Mouse (Mus musculus) gonadal fat pad, adult 2 months (tissue): ENCODE data around the gene Fam57a. TPM values are rescaled to one million over a fixed set of nuclear protein-coding genes. Genes with fewer than 3 reads are reported as not detected.

Source experiments
- DNase-seq: peaks from one replicate; pipeline ENCODE4 v3.0.0-alpha.2; 2012; ENCODE audit warnings: low read depth
- polyA plus RNA-seq: library from polyadenylated mRNA; depleted of rRNA; stranded (reverse); fragments of >200 nt; gene quantifications from 2 replicates; pipeline ENCODE4 v1.2.3, GENCODE M21; 2012; rRNA removed

Fam57a gene
- polyA plus RNA-seq, 1 experiment = 9.2 TPM

DNA sequence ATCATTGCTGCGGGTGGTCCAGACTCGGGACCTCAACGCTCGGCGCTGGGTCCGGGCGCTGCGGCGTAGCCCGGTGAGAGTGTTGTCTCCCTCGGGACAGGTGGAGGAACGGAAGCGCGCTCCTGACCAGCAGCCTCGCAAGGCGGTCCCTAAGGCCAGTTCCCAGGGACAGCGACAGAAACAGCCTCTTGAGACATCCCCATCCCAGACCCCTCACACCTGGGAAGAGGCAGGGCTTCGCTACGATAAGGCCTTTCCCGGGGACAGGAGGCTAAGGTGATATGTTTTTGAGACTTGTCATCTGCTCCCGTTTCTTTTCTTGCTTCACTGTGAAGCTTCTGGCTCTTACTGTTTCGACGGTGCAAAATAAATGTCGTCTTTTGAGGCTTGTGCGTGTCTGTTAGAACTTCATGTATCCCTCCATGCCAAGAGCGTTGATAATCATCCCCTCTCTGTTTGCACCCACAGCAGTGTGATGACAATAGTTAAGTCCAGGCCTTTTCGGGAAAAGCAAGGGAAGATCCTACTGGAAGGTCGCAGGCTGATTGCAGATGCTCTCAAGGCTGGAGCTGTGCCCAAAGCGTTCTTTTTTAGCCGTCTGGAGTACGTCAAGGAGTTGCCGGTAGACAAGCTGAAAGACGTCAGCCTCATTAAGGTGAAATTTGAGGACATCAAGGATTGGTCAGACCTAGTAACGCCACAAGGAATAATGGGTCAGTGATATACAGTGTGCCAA is 64.5 kb downstream of the Fam57a start:
- no peak for DNase-seq

DNA sequence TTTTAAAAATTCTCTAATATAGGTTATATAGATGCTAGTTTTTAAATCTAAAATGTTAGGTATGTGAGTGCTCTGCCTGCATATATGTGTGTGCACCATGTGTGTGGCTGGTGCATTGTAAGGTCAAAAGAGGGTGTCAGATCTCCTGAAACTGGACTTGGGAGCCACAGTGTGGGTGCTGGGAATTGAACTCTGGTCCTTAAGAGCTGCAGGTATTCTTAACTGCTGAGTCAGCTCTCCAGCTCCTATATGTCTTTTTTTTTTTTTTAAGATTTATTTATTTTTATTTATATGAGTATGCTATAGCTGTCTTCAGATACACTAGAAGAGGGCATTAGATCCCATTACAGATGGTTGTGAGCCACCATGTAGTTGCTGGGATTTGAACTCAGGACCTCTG is 67.0 kb downstream of the Fam57a start:
- DNase-seq = no peak

DNA sequence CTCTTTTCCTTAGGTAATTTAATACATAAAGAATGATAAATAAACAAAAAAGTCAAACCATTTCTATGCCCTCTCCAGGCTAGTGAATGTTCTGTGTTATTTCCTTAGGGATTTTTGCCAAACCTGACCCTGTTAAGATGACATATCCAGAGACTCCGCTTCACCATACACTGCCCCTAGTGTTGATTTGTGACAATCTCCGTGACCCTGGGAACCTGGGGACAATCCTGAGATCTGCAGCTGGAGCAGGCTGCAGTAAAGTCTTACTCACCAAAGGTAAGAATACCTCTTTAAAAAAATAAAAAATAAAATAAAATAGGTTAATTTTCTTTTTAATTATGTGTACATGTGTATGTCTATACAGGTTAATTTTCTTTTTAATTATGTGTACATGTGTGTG is 67.8 kb downstream of the Fam57a start:
- DNase-seq = no peak

DNA sequence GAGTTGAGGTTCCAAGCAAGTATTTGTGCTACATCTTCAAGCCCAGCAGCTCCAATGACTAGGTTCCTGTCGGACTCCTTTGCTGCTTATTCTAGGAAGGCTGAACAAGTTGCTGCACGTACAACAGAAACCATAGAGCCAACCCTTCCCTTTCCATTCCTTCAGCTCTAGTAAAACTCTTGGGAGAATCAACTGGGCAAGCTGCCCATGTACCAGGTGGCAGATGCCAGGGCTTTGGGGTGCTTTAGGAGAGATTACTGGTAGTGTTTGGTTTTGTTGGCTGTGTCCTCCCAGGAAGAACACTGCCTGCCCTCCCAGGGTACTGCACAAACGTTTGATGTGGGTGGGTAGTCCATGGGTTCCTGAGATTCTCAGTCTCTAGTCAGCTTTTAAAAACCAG is 72.6 kb downstream of the Fam57a start:
- DNase-seq = no peak

DNA sequence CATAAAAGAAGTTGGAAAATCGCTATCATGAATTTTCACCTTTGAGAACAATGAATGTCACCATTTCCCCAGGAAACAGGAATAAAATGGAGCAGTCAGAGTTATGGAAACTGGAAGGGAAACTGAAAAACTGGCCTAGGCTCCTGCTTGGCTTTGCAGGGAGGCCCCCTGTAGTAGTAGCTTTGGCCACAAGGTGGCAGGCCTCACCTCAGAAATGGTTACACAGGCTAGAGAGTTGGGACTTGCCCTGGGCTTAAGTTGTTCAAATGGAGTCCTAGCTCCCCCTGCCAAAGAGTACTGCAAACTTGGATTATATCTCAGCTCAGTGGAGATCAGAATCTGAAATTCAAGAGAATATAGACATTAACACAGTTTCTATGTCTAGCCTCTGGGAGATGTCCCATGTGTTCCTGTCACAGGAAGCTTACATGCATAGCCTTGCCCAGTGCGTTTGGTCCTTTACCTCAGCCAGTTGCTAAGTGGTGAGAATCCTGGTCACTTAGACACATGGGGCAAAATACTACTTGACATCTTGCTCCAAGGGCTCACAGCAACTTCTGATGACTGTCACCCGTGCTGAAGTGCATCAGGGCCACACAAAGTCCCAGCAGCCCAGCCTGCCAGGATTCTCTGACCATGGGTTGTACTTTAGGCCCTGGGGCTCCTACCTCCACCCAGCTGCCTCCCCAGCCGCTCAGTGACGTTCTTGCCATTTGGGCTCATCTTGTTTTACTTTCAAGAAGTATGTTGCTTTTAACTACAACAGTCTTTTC is 73.9 kb downstream of the Fam57a start:
- no peak for DNase-seq

DNA sequence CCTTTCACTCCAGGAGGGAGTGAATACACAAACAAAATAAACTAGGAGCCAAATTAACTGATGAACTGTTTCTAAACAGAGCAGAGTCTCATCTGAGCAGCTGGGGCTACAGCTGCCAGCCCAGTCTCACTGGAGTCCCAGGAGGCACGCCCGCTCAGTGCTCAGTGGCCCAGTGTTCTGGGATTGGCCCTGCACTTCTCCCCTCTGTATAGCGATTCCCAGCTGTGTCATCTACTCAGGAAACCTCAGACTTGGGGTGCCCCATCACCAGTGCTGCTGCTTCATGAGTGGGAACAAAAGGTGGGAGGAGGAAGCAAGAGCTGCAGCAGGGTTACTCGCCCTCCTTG is 74.4 kb downstream of the Fam57a start:
- no peak for DNase-seq

DNA sequence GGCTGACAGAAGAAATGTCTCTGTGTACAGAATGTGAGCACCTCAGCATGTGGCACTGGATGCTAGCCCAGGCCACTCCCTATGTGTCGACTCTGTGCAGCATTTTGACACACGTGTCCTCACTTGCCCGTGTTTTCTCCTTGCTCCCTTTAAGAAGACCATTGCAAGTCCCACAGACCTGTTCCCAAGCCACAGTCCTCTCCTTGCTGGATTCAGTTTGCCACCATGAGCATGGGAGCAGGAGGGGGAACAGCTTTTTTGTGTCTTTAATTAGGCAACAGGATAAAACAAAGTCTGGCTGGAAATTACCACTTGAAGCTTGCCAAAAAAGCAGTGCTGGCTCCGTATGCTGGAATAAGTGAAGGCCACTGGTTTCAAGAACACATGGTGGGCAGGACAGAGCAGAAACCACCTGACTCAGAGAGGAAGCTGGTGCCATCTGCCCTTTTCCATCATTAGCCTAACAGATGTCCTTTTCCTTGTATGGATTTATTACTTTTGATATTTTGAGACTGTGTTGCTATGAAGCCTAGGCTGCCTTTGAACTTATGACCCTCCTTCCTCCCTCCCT is 76.0 kb downstream of the Fam57a start:
- no peak for DNase-seq

DNA sequence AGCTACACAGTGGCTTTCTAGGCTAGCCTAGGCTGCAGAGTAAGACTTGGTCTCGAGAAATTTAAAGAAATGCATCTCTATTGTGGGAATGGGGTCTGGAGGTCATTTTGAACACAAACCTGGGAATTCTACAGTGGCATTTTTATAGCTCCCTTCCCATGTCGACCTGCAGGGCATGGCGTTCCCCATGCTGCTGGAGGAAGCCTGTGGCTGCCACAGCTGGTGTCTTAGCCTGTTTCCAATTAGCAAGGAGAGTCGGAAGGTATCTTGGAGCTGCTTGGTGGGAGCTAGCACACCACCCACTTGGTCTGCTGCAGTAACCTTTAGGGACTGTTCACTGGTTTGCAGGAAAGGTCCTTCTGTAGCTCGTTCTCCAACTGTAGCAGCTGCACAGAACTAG is 76.7 kb downstream of the Fam57a start:
- no peak for DNase-seq

DNA sequence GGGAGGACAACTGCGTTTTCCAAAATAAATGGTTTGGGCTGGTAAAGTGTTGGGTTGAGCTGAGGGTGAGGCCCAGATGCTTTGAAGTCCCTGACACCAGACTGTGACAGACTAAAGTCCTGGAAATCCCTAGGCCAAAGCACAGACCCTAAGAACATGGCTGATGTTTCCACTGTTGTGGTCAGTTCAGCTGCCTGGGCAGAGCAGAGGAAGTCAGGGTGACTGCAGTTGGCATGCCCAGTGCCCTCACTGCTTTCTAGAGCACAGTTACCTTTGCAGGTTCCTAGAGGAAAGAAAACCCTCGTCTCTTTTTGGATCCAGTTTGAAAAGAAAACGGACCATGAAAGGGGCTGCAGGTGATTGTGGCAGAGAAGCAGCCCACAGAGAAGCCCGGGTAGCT is 77.9 kb downstream of the Fam57a start:
- DNase-seq = no peak

DNA sequence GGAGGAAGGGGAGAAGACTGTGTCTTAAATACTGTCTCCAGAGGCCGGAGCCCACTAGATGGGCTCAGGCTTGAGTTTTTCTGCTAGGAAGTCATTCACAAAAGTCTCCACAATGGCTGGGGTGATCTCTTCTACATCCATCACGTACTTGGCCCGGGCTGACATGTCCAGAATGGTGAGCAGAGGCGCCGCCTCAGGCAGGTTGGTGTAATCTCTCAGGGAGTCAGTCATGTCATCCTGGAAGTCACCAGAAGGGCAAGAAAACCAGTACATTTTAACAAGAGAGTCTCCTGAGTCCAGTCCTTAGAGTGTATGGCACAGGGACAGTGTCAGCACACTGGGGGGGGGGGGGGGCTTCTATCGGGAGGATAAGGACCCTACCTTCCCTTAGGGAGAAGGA is 79.0 kb downstream of the Fam57a start:
- no peak for DNase-seq

DNA sequence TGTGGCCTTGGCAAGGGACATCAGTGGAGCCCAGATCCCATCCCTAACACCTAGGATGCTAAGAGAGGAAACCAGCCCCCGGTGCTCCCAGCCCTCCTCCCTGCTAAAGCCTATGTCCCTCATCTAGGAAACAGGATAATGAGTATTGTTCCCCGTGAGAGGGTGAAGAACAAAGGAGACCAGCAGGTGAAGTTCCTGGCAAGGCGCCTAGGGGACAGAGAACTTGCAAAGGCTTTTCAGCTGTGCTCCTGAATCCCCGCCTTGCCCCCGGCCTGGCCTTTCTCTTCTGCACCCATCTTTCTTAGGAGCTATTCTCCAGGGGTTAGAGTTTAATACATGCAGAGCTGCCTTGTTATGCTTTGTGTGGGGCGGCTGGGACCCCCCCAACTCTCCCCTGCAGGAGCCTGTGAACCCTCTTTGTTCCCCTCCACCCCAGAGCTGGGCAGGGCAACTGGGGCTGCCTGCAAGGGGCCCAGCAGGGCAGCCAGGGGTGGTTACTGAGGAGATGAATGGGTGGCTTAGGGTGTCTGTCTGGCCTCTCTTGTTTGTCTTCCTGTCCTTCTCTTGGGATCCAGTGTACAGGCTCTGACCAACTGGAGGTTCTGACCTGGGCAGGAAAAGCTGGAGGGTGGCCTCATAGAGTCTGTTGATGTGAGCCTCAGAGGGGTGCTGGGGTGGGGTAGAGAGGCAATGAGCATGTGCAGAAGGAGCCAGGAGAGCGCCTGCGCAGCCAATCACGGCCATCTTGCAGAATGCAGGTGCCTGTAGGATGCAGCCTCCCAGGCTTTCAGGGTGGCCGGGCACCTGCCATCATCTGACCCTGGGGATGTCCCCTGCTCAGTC is 81.0 kb downstream of the Fam57a start:
- DNase-seq = no peak

DNA sequence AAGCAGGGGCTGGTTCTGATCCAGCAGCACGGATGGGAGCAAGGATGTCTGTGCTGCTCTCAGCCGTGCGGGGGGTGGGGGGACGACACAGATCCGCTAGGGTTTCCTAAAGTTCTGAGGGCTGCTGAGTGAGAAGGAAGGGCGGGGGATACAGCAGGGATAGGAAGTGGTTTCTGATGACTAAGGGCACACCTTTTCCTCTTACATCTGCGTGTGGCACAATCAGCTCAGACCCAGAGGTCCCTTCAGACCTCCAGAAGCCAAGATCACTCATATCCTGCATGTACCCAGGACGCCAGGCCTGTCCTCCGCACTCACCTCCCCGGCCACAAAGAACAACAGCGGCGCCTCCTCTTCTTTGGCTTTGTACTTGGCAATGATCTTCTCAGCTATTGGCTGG is 81.8 kb downstream of the Fam57a start:
- no peak for DNase-seq

DNA sequence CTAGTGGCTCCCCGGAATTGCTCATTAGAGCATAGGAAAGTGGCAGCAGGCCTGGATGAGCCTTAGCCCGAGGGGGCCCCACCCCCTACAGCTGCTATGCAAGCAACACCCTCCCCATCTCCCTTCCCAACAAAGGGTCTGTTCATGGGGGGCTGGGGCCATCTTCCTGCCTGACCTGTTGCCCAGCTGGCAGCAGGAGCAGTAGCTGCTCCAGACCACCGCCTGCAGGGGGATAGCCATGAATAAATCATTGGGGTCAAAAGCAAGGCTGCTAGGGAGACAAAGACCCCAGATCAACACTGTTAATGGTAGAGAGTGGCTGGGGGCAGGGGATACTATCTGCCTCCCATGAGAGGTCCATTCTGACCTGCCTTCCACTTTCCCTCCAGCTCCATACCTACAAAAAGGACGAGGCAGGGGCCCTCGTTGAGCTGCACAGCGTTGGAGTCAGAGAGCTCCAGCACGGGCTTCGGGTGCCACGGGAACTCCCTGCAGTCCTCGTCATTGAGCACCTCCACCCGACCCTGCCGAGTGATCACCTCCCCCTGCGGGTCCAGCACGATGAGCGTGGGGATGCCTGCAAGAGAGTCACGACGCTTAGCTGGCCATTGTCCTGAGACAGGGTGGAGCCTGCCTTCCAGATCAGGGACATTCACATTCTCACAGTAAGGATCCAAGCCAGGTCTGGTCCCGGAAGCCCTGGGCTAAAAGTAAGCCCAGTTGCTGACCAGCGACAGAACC is 83.3 kb downstream of the Fam57a start:
- no peak for DNase-seq

Other genes starting within 250 kb of the Fam57a start
- gene Rph3al, start 241.2 kb upstream of the Fam57a start, polyA plus RNA-seq = 5.7 and 6.5 TPM in 2 replicates
- 2.0 and 5.4 TPM in 2 replicates for gene 1700016K19Rik, start 179.8 kb upstream of the Fam57a start, polyA plus RNA-seq
- 27.2 and 44.8 TPM in 2 replicates for gene Rflnb, start 151.9 kb upstream of the Fam57a start, polyA plus RNA-seq
- gene Vps53, start within 50 bp of the Fam57a start, polyA plus RNA-seq = 30.1 and 35.1 TPM in 2 replicates
- gene Dbil5, start 37.9 kb downstream of the Fam57a start, polyA plus RNA-seq = 23.3 and 26.9 TPM in 2 replicates
- gene Gemin4, start 38.0 kb downstream of the Fam57a start, polyA plus RNA-seq = 7.5 and 10.6 TPM in 2 replicates
- gene Mrm3, start 64.0 kb downstream of the Fam57a start, polyA plus RNA-seq = 3.9 and 6.4 TPM in 2 replicates
- gene Glod4, start 64.1 kb downstream of the Fam57a start, polyA plus RNA-seq = 17.5 and 24.6 TPM in 2 replicates
- gene Nxn, start 219.5 kb downstream of the Fam57a start, polyA plus RNA-seq = 21.9 and 22.2 TPM in 2 replicates
- 10.4 and 15.2 TPM in 2 replicates for gene Timm22, start 227.3 kb downstream of the Fam57a start, polyA plus RNA-seq